Mouse (Mus musculus) lung, embryonic 15.5 days (tissue): ENCODE data around the gene Tkt. TPM values are rescaled to one million over a fixed set of nuclear protein-coding genes. Genes with fewer than 3 reads are reported as not detected.

ENCODE experiments used
- ATAC-seq: fragments of 200-750 bp; cut with Nextera tagmentation; 2 replicates; pipeline ENCODE4 v1.8.0; 2017; ENCODE audit warnings: moderate number of reproducible peaks, borderline replicate concordance; ENCODE audit not compliant: low FRiP score, low TSS enrichment; ENCODE audit errors: extremely low read depth
- H3K27ac ChIP-seq: fragments of 300-500 bp; sonication (generic); 2 replicates; pipeline ENCODE4 v1.5.1; 2015; ENCODE audit warnings: moderate library complexity, mild to moderate bottlenecking, inconsistent platforms
- H3K27me3 ChIP-seq: fragments of 300-500 bp; sonication (generic); 2 replicates; pipeline ENCODE4 v1.6.1; 2015; ENCODE audit warnings: inconsistent platforms
- H3K36me3 ChIP-seq: fragments of 300-500 bp; sonication (generic); 2 replicates; pipeline ENCODE4 v1.6.1; 2015; ENCODE audit warnings: inconsistent platforms
- H3K4me1 ChIP-seq: fragments of 300-500 bp; sonication (generic); 2 replicates; pipeline ENCODE4 v1.6.1; 2015; ENCODE audit warnings: inconsistent platforms
- H3K4me2 ChIP-seq: fragments of 300-500 bp; sonication (generic); 2 replicates; pipeline ENCODE4 v1.6.1; 2015; ENCODE audit warnings: inconsistent platforms, mild to moderate bottlenecking, moderate library complexity
- H3K4me3 ChIP-seq: fragments of 300-500 bp; sonication (generic); 2 replicates; pipeline ENCODE4 v1.5.1; 2015; ENCODE audit warnings: mild to moderate bottlenecking, inconsistent platforms
- H3K9ac ChIP-seq: fragments of 300-500 bp; sonication (generic); 2 replicates; pipeline ENCODE4 v1.6.1; 2015; ENCODE audit warnings: inconsistent platforms
- H3K9me3 ChIP-seq: fragments of 300-500 bp; sonication (generic); 2 replicates; pipeline ENCODE4 v1.6.1; 2016; ENCODE audit warnings: inconsistent platforms
- WGBS: fragments of 180-500 bp; shearing (Covaris S2); methylation state at CpG from one replicate; pipeline ENCODE4 v1.1.7; 2015; 5-methylcytosine and 5-hydroxymethylcytosine counted together
- polyA plus RNA-seq: library from polyadenylated mRNA; unstranded; fragments of >200 nt; fragmentation: Nextera tagmentation; extraction: Ambion mirVana; gene quantifications from 2 replicates; pipeline ENCODE4 v1.2.1, GENCODE M21; 2015

The Tkt gene
- polyA plus RNA-seq, 1 experiment from 2014 or later = 289 TPM

DNA sequence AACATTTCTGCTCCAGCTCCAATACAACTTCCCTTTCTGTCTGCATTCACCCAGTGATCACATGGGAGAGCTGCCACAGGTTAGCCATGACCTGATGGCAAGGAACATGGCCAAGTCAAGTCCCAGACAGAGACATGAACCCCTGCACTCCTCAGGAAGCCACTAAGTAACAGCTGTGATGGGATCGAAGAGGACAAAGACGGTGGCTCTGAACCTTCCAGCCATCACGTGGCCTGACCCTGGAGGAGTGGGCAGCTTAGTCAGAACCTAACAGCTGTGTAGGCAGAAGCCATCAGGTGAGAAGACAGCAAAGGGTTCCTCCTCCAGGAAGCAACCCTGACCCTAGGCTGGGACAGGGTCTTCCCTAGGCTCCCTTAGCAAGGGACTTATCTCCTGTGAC lies 61.3 kb downstream of the Tkt start:
- WGBS = 86% methylated on average over 3 of the region's 3 CpGs
- no peaks in the 10 kb centered on the region for H3K27me3 ChIP-seq

DNA sequence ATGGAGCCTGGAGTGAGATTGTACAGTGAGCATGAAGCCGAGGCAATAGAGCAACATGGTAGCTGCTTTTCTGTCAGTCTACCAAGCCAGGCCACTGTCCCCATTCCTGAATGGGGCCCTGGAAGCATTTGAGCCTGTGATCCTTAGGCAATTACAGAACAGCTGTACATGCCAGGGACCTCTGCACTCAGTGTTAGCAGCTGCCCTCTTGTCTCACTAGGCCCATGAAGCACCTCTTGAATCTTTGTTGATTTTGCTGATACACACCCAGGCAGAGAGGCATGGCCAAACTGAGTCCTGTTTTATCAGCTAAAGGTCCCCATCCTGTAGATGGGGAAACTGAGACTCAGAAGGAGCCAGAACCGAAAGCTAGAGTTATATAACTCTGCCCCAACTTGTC lies 62.1 kb downstream of the Tkt start:
- no peak for ATAC-seq
- no peaks in the 10 kb centered on the region for H3K27me3 ChIP-seq

More for the DNA sequence above, 61.3 kb downstream of the Tkt start:
- Histone ChIP-seq H3K4me2 (no peak overlapping the region), H3K4me1 (0 out of 2 replicates have a peak, but pooled peaks cover 4% of the 10 kb centered on the region), H3K36me3 (peaks cover 8% of the 10 kb centered on the region), H3K4me3 (no peak overlapping the region), H3K9ac (no peak overlapping the region), H3K27ac (no peak overlapping the region), H3K9me3 (no peaks in the 10 kb centered on the region)
- no peak for ATAC-seq

DNA sequence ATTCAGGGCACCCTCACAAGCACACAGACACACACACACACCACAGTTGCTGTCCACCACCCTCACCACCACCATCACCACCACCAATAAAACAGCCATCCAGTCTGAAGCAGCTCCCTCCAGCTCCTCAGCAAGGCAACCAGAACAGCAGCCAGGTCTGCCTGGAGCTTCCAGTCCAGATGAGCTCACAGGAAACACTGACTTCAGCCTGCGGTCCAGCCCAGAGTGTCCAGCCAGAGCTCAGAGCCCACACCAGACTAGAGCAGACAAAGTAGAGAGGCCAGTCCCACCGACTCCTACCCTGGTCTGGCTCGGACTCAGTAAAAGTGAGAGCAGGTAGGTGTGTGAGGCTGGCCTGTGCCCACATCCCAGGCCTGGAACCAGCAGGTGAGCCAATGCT lies 62.8 kb downstream of the Tkt start:
- Histone ChIP-seq H3K36me3 (peaks cover 8% of the 10 kb centered on the region), H3K9ac (no peak overlapping the region), H3K27ac (no peak overlapping the region), H3K27me3 (no peaks in the 10 kb centered on the region), H3K9me3 (no peaks in the 10 kb centered on the region), H3K4me1 (0 out of 2 replicates have a peak, but pooled peaks cover 4% of the 10 kb centered on the region), H3K4me3 (no peak overlapping the region), H3K4me2 (no peak overlapping the region)
- 76% methylated on average over 3 of the region's 3 CpGs for WGBS
- no peak for ATAC-seq

More for the DNA sequence above, 62.1 kb downstream of the Tkt start:
- Histone ChIP-seq H3K9me3 (no peaks in the 10 kb centered on the region), H3K4me2 (no peak overlapping the region), H3K4me3 (no peak overlapping the region), H3K27ac (no peak overlapping the region), H3K9ac (no peak overlapping the region), H3K36me3 (peaks cover 8% of the 10 kb centered on the region), H3K4me1 (0 out of 2 replicates have a peak, but pooled peaks cover 4% of the 10 kb centered on the region)
- WGBS = 63% methylated on average over 2 of the region's 2 CpGs

DNA sequence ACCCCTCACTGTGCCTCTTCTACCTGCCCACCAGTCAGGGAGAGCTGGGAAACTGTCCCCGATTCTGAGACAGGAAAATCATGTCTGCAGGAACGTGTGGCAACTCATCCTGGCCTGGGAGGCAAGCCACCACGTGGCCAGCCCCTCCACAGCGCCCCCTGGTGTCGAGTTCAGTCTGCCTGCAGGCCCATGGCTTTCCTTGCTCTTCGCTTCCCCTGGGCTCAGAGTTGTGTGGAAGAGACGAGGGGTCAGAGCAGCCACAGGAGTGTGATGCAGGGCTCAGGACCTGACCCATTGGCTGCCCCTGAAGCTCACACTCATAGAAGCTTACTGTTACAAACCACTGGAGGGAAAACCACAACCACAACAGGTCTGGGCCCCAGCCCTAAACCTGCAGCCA lies 64.4 kb downstream of the Tkt start:
- no peak for ATAC-seq
- Histone ChIP-seq H3K4me1 (0 out of 2 replicates have a peak, but pooled peaks cover 4% of the 10 kb centered on the region), H3K4me2 (no peak overlapping the region), H3K27me3 (no peaks in the 10 kb centered on the region), H3K36me3 (peaks cover 8% of the 10 kb centered on the region), H3K9me3 (no peaks in the 10 kb centered on the region), H3K4me3 (no peak overlapping the region), H3K27ac (no peak overlapping the region), H3K9ac (no peak overlapping the region)
- 25% methylated on average over 7 of the region's 7 CpGs for WGBS

DNA sequence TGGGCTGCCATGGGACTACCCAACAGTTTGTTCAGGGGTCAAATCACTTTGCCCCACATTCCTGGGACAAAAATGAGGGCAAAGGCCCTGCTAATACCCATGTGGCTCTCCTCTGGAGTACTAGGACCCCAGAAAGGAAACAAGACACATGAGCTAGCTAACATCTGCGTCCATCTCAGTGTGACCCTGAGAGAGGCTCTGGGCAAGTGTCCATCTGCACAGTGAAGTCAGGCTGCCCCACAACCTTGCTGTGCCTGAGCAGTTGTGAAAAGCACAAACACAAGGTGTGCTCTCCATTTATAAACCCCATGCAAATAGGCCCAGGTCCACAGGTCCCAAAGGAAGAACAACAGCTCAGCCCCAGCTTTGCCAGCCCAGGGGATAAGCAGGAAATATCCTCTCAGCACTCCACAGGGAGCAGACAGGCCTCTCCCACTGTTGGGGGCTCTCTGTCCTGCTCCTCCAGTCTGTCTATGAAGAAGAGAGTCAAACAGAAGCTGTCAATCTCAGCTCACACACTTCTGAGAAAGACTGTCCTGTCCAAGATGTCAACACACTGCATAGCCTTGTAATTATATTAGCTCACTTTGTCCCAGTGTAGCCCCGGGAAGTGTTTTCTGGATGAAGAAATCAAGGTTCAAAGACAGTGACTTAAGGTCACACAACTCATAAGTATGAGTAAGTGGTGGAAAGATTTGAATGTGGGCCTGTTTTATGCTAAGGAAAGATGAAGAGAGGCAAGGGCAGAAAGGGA lies 65.0 kb downstream of the Tkt start:
- no peak overlapping the region for H3K27ac ChIP-seq
- ATAC-seq = no peak
- H3K27me3 ChIP-seq = no peaks in the 10 kb centered on the region
- no peak overlapping the region for H3K4me3 ChIP-seq
- no peak overlapping the region for H3K4me2 ChIP-seq
- no peaks in the 10 kb centered on the region for H3K9me3 ChIP-seq
- WGBS = 73% methylated on average over 2 of the region's 2 CpGs
- no peak overlapping the region for H3K9ac ChIP-seq
- 0 out of 2 replicates have a peak, but pooled peaks cover 4% of the 10 kb centered on the region for H3K4me1 ChIP-seq
- H3K36me3 ChIP-seq = peaks cover 5% of the 10 kb centered on the region; the same call in 1 of the 2 replicates

DNA sequence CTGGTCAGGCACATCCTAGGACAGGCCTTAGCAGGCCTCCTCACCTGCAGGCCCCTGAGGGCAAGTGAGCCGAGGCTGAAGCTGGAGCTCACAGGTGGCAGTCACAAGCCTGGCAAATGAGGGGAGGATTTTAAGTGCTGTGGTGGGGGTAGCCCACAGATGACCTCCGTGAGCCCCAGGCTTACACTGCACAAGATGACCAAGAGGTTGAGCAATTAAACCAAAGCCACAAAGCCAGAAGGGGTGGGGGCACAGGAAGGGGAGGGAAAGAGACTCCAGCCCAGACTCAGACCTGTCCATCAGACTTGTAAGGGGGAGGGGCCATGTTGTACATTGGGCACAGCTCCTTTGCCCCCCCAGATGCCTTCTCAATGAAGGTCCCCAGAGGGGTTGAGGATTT lies 68.6 kb downstream of the Tkt start:
- WGBS = 62% methylated on average over 2 of the region's 2 CpGs
- no peak overlapping the region for H3K4me2 ChIP-seq
- ATAC-seq = no peak
- no peaks in the 10 kb centered on the region for H3K27me3 ChIP-seq
- H3K4me3 ChIP-seq = no peak overlapping the region
- no peaks in the 10 kb centered on the region for H3K4me1 ChIP-seq
- H3K9me3 ChIP-seq = no peaks in the 10 kb centered on the region
- no peaks in the 10 kb centered on the region for H3K36me3 ChIP-seq
- no peak overlapping the region for H3K9ac ChIP-seq
- no peak overlapping the region for H3K27ac ChIP-seq

DNA sequence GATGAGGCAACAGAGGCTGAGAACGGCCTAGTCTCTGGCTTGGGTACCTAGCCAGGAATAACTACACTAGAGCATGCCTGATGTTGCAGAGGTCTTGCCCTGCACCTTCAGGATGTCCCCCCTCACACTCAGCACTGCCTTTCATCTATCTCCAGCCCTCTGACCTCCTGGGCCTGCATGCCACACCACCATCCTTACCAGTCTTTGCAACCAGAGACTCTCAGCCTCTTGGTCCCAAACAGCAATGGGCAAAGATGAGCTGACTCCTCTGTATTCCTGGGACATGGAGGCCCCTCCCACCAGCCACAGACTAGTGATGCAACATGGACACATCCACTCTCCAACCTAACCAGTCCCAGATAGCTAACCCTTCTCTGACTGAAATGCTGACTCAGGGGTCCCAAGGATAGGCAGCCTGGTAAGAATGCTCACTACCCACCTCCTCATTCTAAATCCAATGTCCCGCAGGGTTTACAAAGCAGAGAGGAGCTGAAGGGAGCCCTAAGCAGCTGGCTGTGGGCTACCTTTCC lies 70.7 kb downstream of the Tkt start:
- Histone ChIP-seq H3K9ac (no peak overlapping the region), H3K27ac (no peak overlapping the region), H3K4me3 (no peak overlapping the region), H3K27me3 (no peaks in the 10 kb centered on the region), H3K36me3 (no peaks in the 10 kb centered on the region), H3K9me3 (no peaks in the 10 kb centered on the region), H3K4me2 (no peak overlapping the region), H3K4me1 (peaks cover 7% of the 10 kb centered on the region)
- no peak for ATAC-seq
- 82% methylated on average over 2 of the region's 2 CpGs for WGBS

DNA sequence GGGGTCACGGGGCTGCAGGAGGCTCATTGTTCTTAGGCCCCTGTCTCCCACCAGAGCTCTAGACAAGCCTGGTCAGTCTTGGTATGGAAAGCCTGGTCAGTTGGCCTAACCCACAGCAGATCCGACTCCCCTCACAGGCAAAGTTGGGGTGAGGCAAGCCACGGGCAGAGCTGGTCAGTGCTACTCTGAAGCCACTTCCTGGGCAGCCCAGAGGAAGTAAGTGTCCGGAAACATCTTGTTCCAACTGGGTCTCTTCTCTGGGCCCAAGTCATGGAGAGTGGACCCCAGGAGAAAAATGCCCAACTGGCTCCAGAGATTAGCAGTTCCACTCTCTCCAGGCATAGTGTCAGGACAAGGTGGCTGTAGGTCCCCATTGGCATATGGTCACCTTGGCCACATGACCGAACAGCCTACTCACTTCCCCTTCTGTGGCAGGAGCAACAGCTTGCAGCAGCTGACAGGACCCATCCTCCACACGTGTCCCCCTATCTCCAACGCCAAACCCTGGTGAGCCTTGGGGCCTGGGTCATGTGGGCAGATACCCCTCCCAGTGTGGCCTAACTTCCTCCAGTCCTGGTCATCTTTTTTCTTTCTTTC lies 71.9 kb downstream of the Tkt start:
- Histone ChIP-seq H3K36me3 (no peaks in the 10 kb centered on the region), H3K9me3 (no peaks in the 10 kb centered on the region), H3K4me2 (no peak overlapping the region), H3K9ac (no peak overlapping the region), H3K4me3 (no peak overlapping the region), H3K27me3 (no peaks in the 10 kb centered on the region), H3K4me1 (peaks cover 19% of the 10 kb centered on the region), H3K27ac (no peak overlapping the region)
- ATAC-seq = no peak
- WGBS = 67% methylated on average over 7 of the region's 7 CpGs

DNA sequence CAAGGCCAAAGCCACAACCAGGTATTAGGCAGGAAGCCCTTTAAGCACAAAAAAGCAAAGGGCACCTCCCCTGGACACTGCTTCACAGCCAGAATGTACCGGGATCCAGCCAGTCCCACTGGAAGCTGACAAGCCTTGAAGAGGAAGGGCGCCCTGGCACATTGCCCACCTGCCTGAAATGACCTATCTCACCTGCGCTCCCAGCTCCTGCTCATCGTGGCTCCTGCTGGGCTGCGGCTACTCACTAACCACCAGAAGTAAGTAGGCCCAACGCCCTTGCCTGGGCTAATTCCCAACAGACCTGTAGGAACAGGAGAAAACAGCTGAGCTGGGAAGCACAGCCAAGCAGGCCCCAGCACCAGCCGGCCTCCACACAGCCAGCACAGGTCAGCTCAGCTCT lies 74.0 kb downstream of the Tkt start:
- ATAC-seq = no peak
- H3K27me3 ChIP-seq = no peaks in the 10 kb centered on the region
- no peaks in the 10 kb centered on the region for H3K36me3 ChIP-seq
- no peaks in the 10 kb centered on the region for H3K9me3 ChIP-seq
- no peak overlapping the region for H3K27ac ChIP-seq
- H3K9ac ChIP-seq = no peak overlapping the region
- no peak overlapping the region for H3K4me3 ChIP-seq
- no peak overlapping the region for H3K4me2 ChIP-seq
- WGBS = 69% methylated on average over 7 of the region's 7 CpGs
- H3K4me1 ChIP-seq = peaks cover 32% of the 10 kb centered on the region

DNA sequence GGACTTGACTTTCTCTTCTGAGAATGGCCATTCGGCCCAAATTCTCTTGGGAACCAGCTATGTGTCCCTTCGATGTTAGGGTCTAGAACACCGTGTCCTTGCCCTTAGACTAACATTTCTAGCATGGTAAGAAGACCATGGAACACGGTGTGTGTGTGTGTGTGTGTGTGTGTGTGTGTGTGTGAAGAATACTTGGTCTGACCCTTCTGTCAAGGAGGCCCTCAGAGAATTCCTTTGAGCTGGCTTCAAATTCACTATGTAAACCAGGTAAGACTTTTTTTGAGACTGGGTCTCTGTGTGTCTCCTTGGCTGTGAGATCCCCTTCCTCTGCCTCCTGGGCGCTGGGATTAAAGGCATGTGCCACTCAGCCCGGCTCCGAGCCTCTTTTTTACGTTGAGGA lies 74.4 kb downstream of the Tkt start:
- no peak overlapping the region for H3K27ac ChIP-seq
- ATAC-seq = no peak

More for the DNA sequence above, 74.4 kb downstream of the Tkt start:
- H3K4me3 ChIP-seq = no peak overlapping the region
- H3K4me2 ChIP-seq = no peak overlapping the region
- no peaks in the 10 kb centered on the region for H3K36me3 ChIP-seq
- WGBS = 82% methylated on average over 8 of the region's 8 CpGs
- H3K27me3 ChIP-seq = no peaks in the 10 kb centered on the region
- no peaks in the 10 kb centered on the region for H3K9me3 ChIP-seq
- H3K4me1 ChIP-seq = peaks cover 32% of the 10 kb centered on the region
- H3K9ac ChIP-seq = no peak overlapping the region
